Mouse (Mus musculus) midbrain, embryonic 16.5 days (tissue): Measurements from ENCODE around the gene Nrip1. TPM values are rescaled to one million over a fixed set of nuclear protein-coding genes. Genes with fewer than 3 reads are reported as not detected.

Experiments
- ATAC-seq: fragments of 200-750 bp; cut with Nextera tagmentation; 2 replicates; pipeline ENCODE4 v1.8.0; 2017; ENCODE audit warnings: moderate TSS enrichment
- H3K27ac ChIP-seq: fragments of 300-500 bp; sonication (generic); 2 replicates; pipeline ENCODE4 v1.5.1; 2014; ENCODE audit warnings: mild to moderate bottlenecking, low read length, mixed read lengths
- H3K27me3 ChIP-seq: fragments of 300-500 bp; sonication (generic); 2 replicates; pipeline ENCODE4 v1.6.1; 2014; ENCODE audit warnings: low read depth, low read length, mixed read lengths; ENCODE audit not compliant: control insufficient read depth, insufficient read depth
- H3K36me3 ChIP-seq: fragments of 300-500 bp; sonication (generic); 2 replicates; pipeline ENCODE4 v1.6.1; 2014; ENCODE audit warnings: mild to moderate bottlenecking, low read length, moderate library complexity, mixed read lengths; ENCODE audit not compliant: control insufficient read depth, insufficient read depth
- H3K4me1 ChIP-seq: fragments of 300-500 bp; sonication (generic); 2 replicates; pipeline ENCODE4 v1.6.1; 2014; ENCODE audit warnings: mild to moderate bottlenecking, low read length, mixed read lengths; ENCODE audit not compliant: control insufficient read depth, insufficient read depth
- H3K4me2 ChIP-seq: fragments of 300-500 bp; sonication (generic); 2 replicates; pipeline ENCODE4 v1.6.1; 2014; ENCODE audit warnings: mild to moderate bottlenecking, low read length, mixed read lengths
- H3K4me3 ChIP-seq: fragments of 300-500 bp; sonication (generic); 2 replicates; pipeline ENCODE4 v1.5.1; 2014; ENCODE audit warnings: low read depth, mild to moderate bottlenecking, low read length, moderate library complexity, mixed read lengths
- H3K9ac ChIP-seq: fragments of 300-500 bp; sonication (generic); 2 replicates; pipeline ENCODE4 v1.6.1; 2014; ENCODE audit warnings: low read depth, low read length, mixed read lengths
- H3K9me3 ChIP-seq: fragments of 300-500 bp; sonication (generic); replicated peaks from 2 replicates; pipeline ENCODE4 v1.6.1; 2014; ENCODE audit warnings: mild to moderate bottlenecking, low read length, mixed read lengths; ENCODE audit not compliant: control insufficient read depth, poor library complexity, severe bottlenecking
- WGBS: fragments of 180-500 bp; shearing (Covaris S2); extraction: QIAGEN DNeasy Blood & Tissue Kit; methylation state at CpG from one replicate; pipeline ENCODE4 v1.1.7; 2014; 5-methylcytosine and 5-hydroxymethylcytosine counted together
- polyA plus RNA-seq: library from polyadenylated mRNA; unstranded; fragments of >200 nt; fragmentation: Nextera tagmentation; extraction: Ambion mirVana; gene quantifications from 2 replicates; pipeline ENCODE4 v1.2.1, GENCODE M21; 2015

The Nrip1 gene
- polyA plus RNA-seq = 30.0 and 31.4 TPM in 2 replicates

GRCm38 (mm10) chr16:76373671-76374091, at the start of gene Nrip1:
TSS of gene Nrip1 (minus strand) at chr16:76373827.
- peak; percentile 34 for ATAC-seq
- whole genome bisulfite sequencing = 0% methylated on average over 9 of the region's 9 CpGs

GRCm38 (mm10) chr16:76422531-76422930, 48.9 kb upstream of the Nrip1 start:
- no peak for ATAC-seq
- Histone ChIP-seq H3K4me1 (no peaks in the 10 kb centered on the region), H3K4me2 (no peak overlapping the region), H3K36me3 (no peaks in the 10 kb centered on the region), H3K4me3 (no peak overlapping the region), H3K9me3 (no peaks in the 10 kb centered on the region), H3K27me3 (no peaks in the 10 kb centered on the region), H3K9ac (no peak overlapping the region), H3K27ac (no peak overlapping the region)
- WGBS = 89% methylated on average over 1 of the region's 1 CpGs

More at GRCm38 (mm10) chr16:76373671-76374091, at the start of gene Nrip1:
- Histone ChIP-seq H3K9me3 (no peaks in the 10 kb centered on the region), H3K4me3 (peak within 1 kb of the TSS; percentile 73), H3K27ac (peak within 1 kb of the TSS; percentile 95), H3K4me2 (peak within 1 kb of the TSS; percentile 71), H3K36me3 (no peaks in the 10 kb centered on the region), H3K9ac (peak within 1 kb of the TSS; percentile 82), H3K27me3 (no peaks in the 10 kb centered on the region), H3K4me1 (peaks cover 24% of the 10 kb centered on the region)

GRCm38 (mm10) chr16:76419849-76420248, 46.2 kb upstream of the Nrip1 start:
- H3K4me2 ChIP-seq = no peak overlapping the region
- no peak overlapping the region for H3K9ac ChIP-seq
- H3K27ac ChIP-seq = no peak overlapping the region
- H3K27me3 ChIP-seq = no peaks in the 10 kb centered on the region
- ATAC-seq = no peak
- no peaks in the 10 kb centered on the region for H3K4me1 ChIP-seq
- WGBS = 80% methylated on average over 8 of the region's 8 CpGs
- no peak overlapping the region for H3K4me3 ChIP-seq
- H3K9me3 ChIP-seq = no peaks in the 10 kb centered on the region
- H3K36me3 ChIP-seq = no peaks in the 10 kb centered on the region

GRCm38 (mm10) chr16:76416477-76416876, 42.9 kb upstream of the Nrip1 start:
- ATAC-seq = no peak
- H3K27me3 ChIP-seq = no peaks in the 10 kb centered on the region
- H3K36me3 ChIP-seq = no peaks in the 10 kb centered on the region
- H3K9ac ChIP-seq = no peak overlapping the region
- H3K27ac ChIP-seq = no peak overlapping the region
- H3K4me1 ChIP-seq = no peaks in the 10 kb centered on the region
- 98% methylated on average over 2 of the region's 2 CpGs for WGBS
- no peaks in the 10 kb centered on the region for H3K9me3 ChIP-seq
- H3K4me2 ChIP-seq = no peak overlapping the region
- no peak overlapping the region for H3K4me3 ChIP-seq

GRCm38 (mm10) chr16:76416060-76416438, 42.4 kb upstream of the Nrip1 start:
- Histone ChIP-seq H3K27ac (no peak overlapping the region), H3K4me1 (no peaks in the 10 kb centered on the region), H3K4me3 (no peak overlapping the region), H3K27me3 (no peaks in the 10 kb centered on the region), H3K9ac (no peak overlapping the region), H3K4me2 (no peak overlapping the region), H3K36me3 (no peaks in the 10 kb centered on the region), H3K9me3 (no peaks in the 10 kb centered on the region)
- WGBS = 78% methylated on average over 5 of the region's 5 CpGs
- ATAC-seq = no peak

- Histone ChIP-seq H3K4me2 (no peak overlapping the region), H3K9me3 (no peaks in the 10 kb centered on the region), H3K27me3 (no peaks in the 10 kb centered on the region), H3K36me3 (no peaks in the 10 kb centered on the region), H3K27ac (no peak overlapping the region), H3K4me1 (no peaks in the 10 kb centered on the region), H3K9ac (no peak overlapping the region), H3K4me3 (no peak overlapping the region)
- WGBS = 92% methylated on average over 9 of the region's 9 CpGs
- no peak for ATAC-seq
Observed at GRCm38 (mm10) chr16:76415407-76416059, 41.9 kb upstream of the Nrip1 start.

GRCm38 (mm10) chr16:76414528-76414927, 40.9 kb upstream of the Nrip1 start:
- no peaks in the 10 kb centered on the region for H3K4me1 ChIP-seq

GRCm38 (mm10) chr16:76413581-76413980, 40.0 kb upstream of the Nrip1 start:
- Histone ChIP-seq H3K4me1 (no peaks in the 10 kb centered on the region), H3K9me3 (no peaks in the 10 kb centered on the region), H3K36me3 (no peaks in the 10 kb centered on the region), H3K9ac (no peak overlapping the region), H3K27me3 (no peaks in the 10 kb centered on the region), H3K4me2 (no peak overlapping the region), H3K27ac (no peak overlapping the region), H3K4me3 (no peak overlapping the region)
- WGBS = 95% methylated on average over 8 of the region's 8 CpGs
- no peak for ATAC-seq

More at GRCm38 (mm10) chr16:76414528-76414927, 40.9 kb upstream of the Nrip1 start:
- no peak overlapping the region for H3K27ac ChIP-seq
- no peaks in the 10 kb centered on the region for H3K9me3 ChIP-seq
- no peaks in the 10 kb centered on the region for H3K27me3 ChIP-seq
- no peak overlapping the region for H3K4me2 ChIP-seq
- no peak overlapping the region for H3K4me3 ChIP-seq
- whole genome bisulfite sequencing = 70% methylated on average over 5 of the region's 5 CpGs
- H3K36me3 ChIP-seq = no peaks in the 10 kb centered on the region
- H3K9ac ChIP-seq = no peak overlapping the region
- no peak for ATAC-seq

GRCm38 (mm10) chr16:76409355-76409722, 35.7 kb upstream of the Nrip1 start:
- ATAC-seq = no peak
- H3K4me3 ChIP-seq = no peak overlapping the region
- H3K4me2 ChIP-seq = no peak overlapping the region
- no peaks in the 10 kb centered on the region for H3K4me1 ChIP-seq
- 82% methylated on average over 1 of the region's 1 CpGs for WGBS
- H3K9me3 ChIP-seq = no peaks in the 10 kb centered on the region
- H3K27me3 ChIP-seq = no peaks in the 10 kb centered on the region
- H3K27ac ChIP-seq = no peak overlapping the region
- no peaks in the 10 kb centered on the region for H3K36me3 ChIP-seq
- no peak overlapping the region for H3K9ac ChIP-seq
